Mouse (Mus musculus): ENCODE measurements around the gene Stxbp4. TPM values are rescaled to one million over a fixed set of nuclear protein-coding genes. Genes with fewer than 3 reads are reported as not detected.

Stxbp4 gene
- total and polyA plus RNA-seq, 3 experiments, result 4.0 to 4.9 TPM; not detected in 1

DNA sequence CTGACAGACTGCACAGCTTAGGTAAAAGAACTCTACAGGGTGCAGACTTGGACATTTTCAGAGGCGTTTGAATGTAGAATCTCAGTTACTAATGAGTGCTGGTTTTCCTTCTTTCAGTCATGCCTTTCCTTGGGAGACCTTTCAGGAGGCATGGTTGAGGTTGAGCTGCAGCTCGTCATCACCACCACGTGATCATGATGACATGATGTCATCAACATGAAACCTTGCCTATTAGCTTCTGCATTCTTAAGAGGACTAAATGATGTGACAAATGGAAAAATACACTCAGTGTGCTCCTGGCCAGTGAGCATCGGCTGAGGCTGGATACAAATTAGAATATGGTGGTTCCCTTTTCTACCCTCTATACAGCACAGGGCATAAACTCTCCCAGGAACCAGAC is 145.4 kb downstream of the Stxbp4 start:
- Histone ChIP-seq H3K4me1 (ENCODE audit: control insufficient read depth in 1 of 2, insufficient read depth in 2 of 2, low read length in 2 of 2) (no peaks in the 10 kb centered on the region), H3K4me3 (ENCODE audit: control insufficient read depth in 1 of 2, insufficient read depth in 1 of 2, low read depth in 2 of 2, low read length in 2 of 2) (no peak overlapping the region), H3K27me3 (ENCODE audit: control insufficient read depth in 1 of 2, insufficient read depth in 2 of 2, low read length in 2 of 2) (no peaks in the 10 kb centered on the region), H3K36me3 (ENCODE audit: control insufficient read depth in 1 of 2, insufficient read depth in 2 of 2, low read length in 2 of 2) (no peaks in the 10 kb centered on the region), H3K9me3 (replicated peaks; ENCODE audit: insufficient read depth, low read length) (no peaks in the 10 kb centered on the region), H3K9ac (ENCODE audit: control insufficient read depth, low read depth, low read length, poor library complexity, severe bottlenecking) (no peak overlapping the region), H3K27ac (ENCODE audit: control insufficient read depth, low read depth, low read length) (no peak overlapping the region), H3K79me2 (ENCODE audit: control insufficient read depth, insufficient read depth, low read length, poor library complexity) (no peaks in the 10 kb centered on the region)
- no peak for DNase-seq (ENCODE audit: low read depth, low spot score)
- TF ChIP-seq MEF2A (IDR thresholded peaks at IDR 0.05; ENCODE audit: extremely low read depth, insufficient replicate concordance, low read depth, low read length, poor library complexity, severe bottlenecking) (no peak), MYB (IDR thresholded peaks at IDR 0.05; ENCODE audit: low read depth, low read length) (no peak), CHD1 (IDR thresholded peaks at IDR 0.05; ENCODE audit: low read depth, low read length) (no peak), E2F4 (IDR thresholded peaks at IDR 0.05; ENCODE audit: borderline replicate concordance, low read depth, low read length) (no peak), EP300 (IDR thresholded peaks at IDR 0.05; ENCODE audit: low read depth in 1 of 2, low read length in 2 of 2) (no peak), ZKSCAN1 (IDR thresholded peaks at IDR 0.05; ENCODE audit: low read depth, low read length) (no peak), GATA1 (IDR thresholded peaks at IDR 0.05; ENCODE audit: low read depth, low read length) (no peak), NELFE (IDR thresholded peaks at IDR 0.05; ENCODE audit: low read depth, low read length) (no peak), HCFC1 (IDR thresholded peaks at IDR 0.05; ENCODE audit: low read depth, low read length) (no peak), MAX (IDR thresholded peaks at IDR 0.05; ENCODE audit: low read length) (no peak), SMC3 (IDR thresholded peaks at IDR 0.05; ENCODE audit: low read depth, low read length) (no peak), MXI1 (IDR thresholded peaks at IDR 0.05; ENCODE audit: low read depth, low read length) (no peak), ELF1 (IDR thresholded peaks at IDR 0.05; ENCODE audit: low read depth, low read length) (no peak), USF2 (IDR thresholded peaks at IDR 0.05; ENCODE audit: borderline replicate concordance in 1 of 2, insufficient read depth in 1 of 2, low read depth in 1 of 2, low read length in 2 of 2) (no peak)

DNA sequence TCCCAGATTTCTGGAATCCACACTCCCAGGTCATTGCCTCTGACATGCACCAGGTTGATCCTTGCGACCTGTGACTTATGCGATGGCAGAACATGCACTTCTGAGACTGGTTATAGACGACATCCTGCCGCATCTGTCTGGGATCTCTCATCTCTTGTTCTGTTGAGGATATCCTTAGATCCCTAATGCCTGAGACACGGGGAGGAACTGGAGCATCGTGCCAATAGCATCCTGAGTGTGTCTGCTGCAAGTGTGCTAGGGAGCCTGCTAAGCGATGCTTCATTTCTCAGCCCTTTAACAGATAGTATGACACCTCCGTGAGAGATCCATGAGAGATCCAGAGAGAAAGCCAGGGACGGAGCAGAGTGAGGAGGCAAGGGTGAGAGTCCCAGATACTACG is 148.7 kb downstream of the Stxbp4 start:
- no peak for DNase-seq (ENCODE audit: low read depth, low spot score)
- Histone ChIP-seq H3K9ac (ENCODE audit: control insufficient read depth, low read depth, low read length, poor library complexity, severe bottlenecking) (no peak overlapping the region), H3K9me3 (replicated peaks; ENCODE audit: insufficient read depth, low read length) (no peaks in the 10 kb centered on the region), H3K4me3 (ENCODE audit: control insufficient read depth in 1 of 2, insufficient read depth in 1 of 2, low read depth in 2 of 2, low read length in 2 of 2) (no peak overlapping the region), H3K79me2 (ENCODE audit: control insufficient read depth, insufficient read depth, low read length, poor library complexity) (no peaks in the 10 kb centered on the region), H3K27me3 (ENCODE audit: control insufficient read depth in 1 of 2, insufficient read depth in 2 of 2, low read length in 2 of 2) (no peaks in the 10 kb centered on the region), H3K36me3 (ENCODE audit: control insufficient read depth in 1 of 2, insufficient read depth in 2 of 2, low read length in 2 of 2) (no peaks in the 10 kb centered on the region), H3K4me1 (ENCODE audit: control insufficient read depth in 1 of 2, insufficient read depth in 2 of 2, low read length in 2 of 2) (no peaks in the 10 kb centered on the region), H3K27ac (ENCODE audit: control insufficient read depth, low read depth, low read length) (no peak overlapping the region)
- TF ChIP-seq TAL1 (IDR thresholded peaks at IDR 0.05; ENCODE audit: low read length) (no peak), EP300 (IDR thresholded peaks at IDR 0.05; ENCODE audit: low read depth in 1 of 2, low read length in 2 of 2) (no peak), JUND (IDR thresholded peaks at IDR 0.05; ENCODE audit: low read depth, low read length) (no peak), MAZ (IDR thresholded peaks at IDR 0.05; ENCODE audit: low read depth, low read length) (no peak)

Measured in MEL (cell line).